Mouse (Mus musculus): Measurements from ENCODE around the gene Psmd9. TPM values are rescaled to one million over a fixed set of nuclear protein-coding genes. Genes with fewer than 3 reads are reported as not detected.

The Psmd9 gene
- polyA plus RNA-seq, 1 experiment, result 27.1 TPM

- Histone ChIP-seq H3K27ac (ENCODE audit: insufficient read depth, low read length) (peak overlapping the region; percentile 89), H3K4me3 (ENCODE audit: insufficient read depth, low read length) (peak overlapping the region; percentile 69), H3K4me1 (ENCODE audit: control insufficient read depth, insufficient read depth, low read length) (peaks cover 3% of the 10 kb centered on the region; the same call in 1 of the 2 replicates)
- TF ChIP-seq CTCF (IDR thresholded peaks at IDR 0.05; ENCODE audit: extremely low read depth, insufficient read depth, low read length), result no peak
- TF ChIP-seq POLR2A (IDR thresholded peaks at IDR 0.05; ENCODE audit: extremely low read depth, insufficient read depth, low read length), result no peak
Observed at GRCm38 (mm10) chr5:123141555-123142160, 27.6 kb upstream of the Psmd9 start.

- H3K4me3 ChIP-seq (ENCODE audit: insufficient read depth, low read length), result peak within 1 kb of the TSS; percentile 69
- peaks cover 1% of the 10 kb centered on the region; the same call in 1 of the 2 replicates for H3K4me1 ChIP-seq (ENCODE audit: control insufficient read depth, insufficient read depth, low read length)
- peak within 1 kb of the TSS; percentile 89 for H3K27ac ChIP-seq (ENCODE audit: insufficient read depth, low read length)
- no peak for TF ChIP-seq CTCF (IDR thresholded peaks at IDR 0.05; ENCODE audit: extremely low read depth, insufficient read depth, low read length)
- TF ChIP-seq POLR2A (IDR thresholded peaks at IDR 0.05; ENCODE audit: extremely low read depth, insufficient read depth, low read length), result no peak
Observed at GRCm38 (mm10) chr5:123142161-123143157, 26.8 kb upstream of the Psmd9 start, which contains the start of gene Setd1b. Gene Setd1b (plus strand): TSS chr5:123142193.

- Histone ChIP-seq H3K4me1 (ENCODE audit: control insufficient read depth, insufficient read depth, low read length) (no peaks in the 10 kb centered on the region), H3K27ac (ENCODE audit: insufficient read depth, low read length) (no peak overlapping the region; the same call in 1 of the 2 replicates), H3K4me3 (ENCODE audit: insufficient read depth, low read length) (peak overlapping the region; percentile 69)
- no peak for TF ChIP-seq POLR2A (IDR thresholded peaks at IDR 0.05; ENCODE audit: extremely low read depth, insufficient read depth, low read length)
- TF ChIP-seq CTCF (IDR thresholded peaks at IDR 0.05; ENCODE audit: extremely low read depth, insufficient read depth, low read length), result no peak
Observed at GRCm38 (mm10) chr5:123143251-123143970, 25.8 kb upstream of the Psmd9 start.

- Histone ChIP-seq H3K4me1 (ENCODE audit: control insufficient read depth, insufficient read depth, low read length) (no peaks in the 10 kb centered on the region), H3K4me3 (ENCODE audit: insufficient read depth, low read length) (peak overlapping the region; percentile 69), H3K27ac (ENCODE audit: insufficient read depth, low read length) (no peak overlapping the region)
- TF ChIP-seq CTCF (IDR thresholded peaks at IDR 0.05; ENCODE audit: extremely low read depth, insufficient read depth, low read length), result no peak
- no peak for TF ChIP-seq POLR2A (IDR thresholded peaks at IDR 0.05; ENCODE audit: extremely low read depth, insufficient read depth, low read length)
Observed at GRCm38 (mm10) chr5:123143971-123144745, 25.1 kb upstream of the Psmd9 start.

- H3K4me3 ChIP-seq (ENCODE audit: insufficient read depth, low read length), result peak overlapping the region; percentile 69
- H3K27ac ChIP-seq (ENCODE audit: insufficient read depth, low read length), result no peak overlapping the region
- H3K4me1 ChIP-seq (ENCODE audit: control insufficient read depth, insufficient read depth, low read length), result no peaks in the 10 kb centered on the region
- TF ChIP-seq POLR2A (IDR thresholded peaks at IDR 0.05; ENCODE audit: extremely low read depth, insufficient read depth, low read length) (no peak), CTCF (IDR thresholded peaks at IDR 0.05; ENCODE audit: extremely low read depth, insufficient read depth, low read length) (no peak)
Observed at GRCm38 (mm10) chr5:123144746-123145590, 24.2 kb upstream of the Psmd9 start.

- Histone ChIP-seq H3K4me3 (ENCODE audit: insufficient read depth, low read length) (no peak overlapping the region), H3K4me1 (ENCODE audit: control insufficient read depth, insufficient read depth, low read length) (peaks cover 3% of the 10 kb centered on the region; the same call in 1 of the 2 replicates), H3K27ac (ENCODE audit: insufficient read depth, low read length) (no peak overlapping the region)
- TF ChIP-seq POLR2A (IDR thresholded peaks at IDR 0.05; ENCODE audit: extremely low read depth, insufficient read depth, low read length) (0 out of 2 replicates have a peak, but pooled peaks have one; percentile 6), CTCF (IDR thresholded peaks at IDR 0.05; ENCODE audit: extremely low read depth, insufficient read depth, low read length) (no peak)
Observed at GRCm38 (mm10) chr5:123146357-123146756, 22.9 kb upstream of the Psmd9 start.

GRCm38 (mm10) chr5:123147569-123147968 lies 21.6 kb upstream of the Psmd9 start:
- H3K4me1 ChIP-seq (ENCODE audit: control insufficient read depth, insufficient read depth, low read length), result peaks cover 3% of the 10 kb centered on the region; the same call in 1 of the 2 replicates
- H3K4me3 ChIP-seq (ENCODE audit: insufficient read depth, low read length), result no peak overlapping the region
- H3K27ac ChIP-seq (ENCODE audit: insufficient read depth, low read length), result no peak overlapping the region
- no peak for TF ChIP-seq CTCF (IDR thresholded peaks at IDR 0.05; ENCODE audit: extremely low read depth, insufficient read depth, low read length)
- TF ChIP-seq POLR2A (IDR thresholded peaks at IDR 0.05; ENCODE audit: extremely low read depth, insufficient read depth, low read length), result no peak

Data from cortical plate, adult 2 months (tissue).